Mouse (Mus musculus) G1E (cell line): ENCODE data around the gene Tbc1d16. TPM values are rescaled to one million over a fixed set of nuclear protein-coding genes. Genes with fewer than 3 reads are reported as not detected.

ENCODE experiments used
- ATAC-seq: 2 replicates; pipeline ENCODE4 v1.8.0; 2016; ENCODE audit warnings: mild to moderate bottlenecking; ENCODE audit not compliant: insufficient number of reproducible peaks, poor library complexity, low FRiP score, severe bottlenecking; ENCODE audit errors: extremely low read depth
- DNase-seq: peaks from one replicate; pipeline ENCODE4 v3.0.0; 2012; ENCODE audit warnings: low spot score
- H3K27me3 ChIP-seq: 2 replicates; pipeline ENCODE4 v1.6.1; 2012; ENCODE audit warnings: mild to moderate bottlenecking, low read length, inconsistent platforms; ENCODE audit not compliant: insufficient read depth
- H3K36me3 ChIP-seq: replicated peaks from 2 replicates; pipeline ENCODE3; 2012; ENCODE audit warnings: mild to moderate bottlenecking, inconsistent platforms
- H3K4me1 ChIP-seq: 2 replicates; pipeline ENCODE4 v1.6.1; 2012; ENCODE audit warnings: low read depth, low read length, inconsistent platforms, mixed read lengths; ENCODE audit not compliant: insufficient read depth
- H3K4me3 ChIP-seq: 2 replicates; pipeline ENCODE4 v1.5.1; 2012; ENCODE audit warnings: low read depth, mild to moderate bottlenecking, inconsistent platforms, low read length, moderate library complexity, mixed read lengths
- H3K9me3 ChIP-seq: replicated peaks from 2 replicates; pipeline ENCODE4 v1.6.1; 2012; ENCODE audit warnings: inconsistent platforms
- CTCF ChIP-seq: IDR thresholded peaks from 2 replicates; pipeline ENCODE4 v1.5.1; 2012; ENCODE audit warnings: low read depth, low read length, inconsistent platforms, mixed read lengths
- GATA1 ChIP-seq: IDR thresholded peaks from 2 replicates; pipeline ENCODE4 v1.6.1; 2012; ENCODE audit warnings: borderline replicate concordance, low read length, inconsistent platforms, mixed read lengths
- GATA2 ChIP-seq: IDR thresholded peaks from 2 replicates; pipeline ENCODE4 v1.6.1; 2012; ENCODE audit warnings: low read depth, low read length, inconsistent platforms, borderline replicate concordance
- POLR2AphosphoS5 ChIP-seq: IDR thresholded peaks from 2 replicates; pipeline ENCODE4 v1.6.1; 2012; ENCODE audit warnings: low read depth, low read length, inconsistent platforms; ENCODE audit not compliant: insufficient replicate concordance
- TAL1 ChIP-seq: conservative IDR thresholded peaks from 2 replicates; pipeline ENCODE4 v1.6.1; 2012; ENCODE audit warnings: low read depth, low read length, inconsistent platforms, mixed read lengths
- polyA plus RNA-seq: library from polyadenylated mRNA; stranded (reverse); fragments of >175 nt; gene quantifications from 2 replicates; pipeline ENCODE4 v1.2.3, GENCODE M21; 2012
- total RNA-seq, 2 experiments: library from RNA; stranded (forward) in 1 of 2; stranded (reverse) in 1 of 2; fragments of 200-1000 nt in 1 of 2; fragments of >200 nt in 1 of 2; fragmentation: Nextera tagmentation in 1 of 2; gene quantifications; 2 replicates each; pipeline ENCODE4 v1.2.3; 2014 to 2017

The Tbc1d16 gene
- total and polyA plus RNA-seq, 3 experiments: 0.05 TPM; not detected in 2

- H3K4me3 ChIP-seq: no peak overlapping the region; the same call in 1 of the 2 replicates
- no peak for TF ChIP-seq GATA2
- no peak for TF ChIP-seq TAL1
- no peak for TF ChIP-seq GATA1
- no peak for TF ChIP-seq CTCF
- no peak for TF ChIP-seq POLR2AphosphoS5
Observed at GRCm38 (mm10) chr11:119165995-119166394, 62.3 kb downstream of the Tbc1d16 start.

GRCm38 (mm10) chr11:119164375-119164774 is 63.9 kb downstream of the Tbc1d16 start:
- H3K9me3 ChIP-seq: peaks cover 68% of the 10 kb centered on the region
- H3K4me1 ChIP-seq: no peaks in the 10 kb centered on the region
- no peaks in the 10 kb centered on the region for H3K27me3 ChIP-seq
- DNase-seq (no peak), ATAC-seq (no peak)
- no peak for TF ChIP-seq CTCF
- H3K36me3 ChIP-seq: no peaks in the 10 kb centered on the region
- no peak overlapping the region for H3K4me3 ChIP-seq

More at GRCm38 (mm10) chr11:119165995-119166394, 62.3 kb downstream of the Tbc1d16 start:
- Histone ChIP-seq H3K36me3 (no peaks in the 10 kb centered on the region), H3K27me3 (no peaks in the 10 kb centered on the region), H3K9me3 (peaks cover 68% of the 10 kb centered on the region), H3K4me1 (no peaks in the 10 kb centered on the region)
- ATAC-seq: no peak
- DNase-seq: no peak

GRCm38 (mm10) chr11:119163734-119163992 is 64.6 kb downstream of the Tbc1d16 start:
- Histone ChIP-seq H3K9me3 (peaks cover 74% of the 10 kb centered on the region), H3K4me1 (no peaks in the 10 kb centered on the region), H3K27me3 (no peaks in the 10 kb centered on the region), H3K4me3 (no peak overlapping the region), H3K36me3 (no peaks in the 10 kb centered on the region)
- ATAC-seq (no peak), DNase-seq (no peak)
- no peak for TF ChIP-seq CTCF
- TF ChIP-seq GATA1: no peak
- TF ChIP-seq POLR2AphosphoS5: no peak
- TF ChIP-seq GATA2: no peak
- TF ChIP-seq TAL1: no peak

GRCm38 (mm10) chr11:119162959-119163733 is 65.2 kb downstream of the Tbc1d16 start:
- no peaks in the 10 kb centered on the region for H3K27me3 ChIP-seq
- H3K36me3 ChIP-seq: no peaks in the 10 kb centered on the region
- TF ChIP-seq TAL1: no peak
- TF ChIP-seq GATA2: no peak
- TF ChIP-seq POLR2AphosphoS5: no peak
- TF ChIP-seq CTCF: no peak
- TF ChIP-seq GATA1: no peak
- H3K4me1 ChIP-seq: no peaks in the 10 kb centered on the region
- H3K4me3 ChIP-seq: no peak overlapping the region
- DNase-seq: no peak
- H3K9me3 ChIP-seq: peaks cover 76% of the 10 kb centered on the region
- ATAC-seq: no peak

GRCm38 (mm10) chr11:119161665-119162064 is 66.6 kb downstream of the Tbc1d16 start:
- H3K36me3 ChIP-seq: no peaks in the 10 kb centered on the region
- DNase-seq (no peak), ATAC-seq (no peak)
- no peaks in the 10 kb centered on the region for H3K4me1 ChIP-seq
- TF ChIP-seq GATA1: no peak
- TF ChIP-seq GATA2: no peak
- no peak for TF ChIP-seq POLR2AphosphoS5
- TF ChIP-seq TAL1: no peak
- no peak for TF ChIP-seq CTCF
- H3K27me3 ChIP-seq: no peaks in the 10 kb centered on the region
- H3K4me3 ChIP-seq: no peak overlapping the region
- H3K9me3 ChIP-seq: peaks cover 79% of the 10 kb centered on the region

GRCm38 (mm10) chr11:119160050-119160449 is 68.2 kb downstream of the Tbc1d16 start:
- H3K4me1 ChIP-seq: no peaks in the 10 kb centered on the region
- ATAC-seq: no peak
- no peaks in the 10 kb centered on the region for H3K36me3 ChIP-seq
- peaks cover 82% of the 10 kb centered on the region for H3K9me3 ChIP-seq
- no peaks in the 10 kb centered on the region for H3K27me3 ChIP-seq
- TF ChIP-seq CTCF (no peak), GATA2 (no peak), GATA1 (no peak), TAL1 (no peak), POLR2AphosphoS5 (no peak)
- H3K4me3 ChIP-seq: no peak overlapping the region
- DNase-seq: no peak

GRCm38 (mm10) chr11:119159496-119159895 is 68.8 kb downstream of the Tbc1d16 start:
- TF ChIP-seq GATA1 (no peak), CTCF (no peak), POLR2AphosphoS5 (no peak), GATA2 (no peak), TAL1 (no peak)
- Histone ChIP-seq H3K9me3 (peaks cover 85% of the 10 kb centered on the region), H3K27me3 (no peaks in the 10 kb centered on the region), H3K4me1 (no peaks in the 10 kb centered on the region), H3K4me3 (peak overlapping the region; percentile 14; the same call in 1 of the 2 replicates), H3K36me3 (no peaks in the 10 kb centered on the region)
- DNase-seq (no peak), ATAC-seq (no peak)
